In genomic region chr5:130393618-130394355, GRCm38 (mm10) we compare ENCODE assay signal across 18 mouse cellular contexts. TPM values are rescaled to one million over a fixed set of nuclear protein-coding genes. Genes with fewer than 3 reads are reported as not detected.
DNase-seq lines count a peak whose midpoint lies in the region; ATAC-seq and TF ChIP-seq lines count a peak whose summit lies in the region.
"Had no signal": no experiment of that assay in that cellular context is flagged by ENCODE, and none has a peak within 500 bp of the region (broad histone marks: within the 10 kb centered on the region; RNA-seq: fewer than 3 reads in every experiment).

No protein-coding gene starts in this region.

- peak; percentile 41; the same call in 1 of the 2 replicates for ATAC-seq in embryonic facial prominence, embryonic 14.5 days (ENCODE audit: low read depth)
- ATAC-seq: midbrain, embryonic 15.5 days had no signal

- WGBS in embryonic facial prominence, embryonic 14.5 days = 47% methylated on average over 8 of the region's 8 CpGs
- 57% methylated on average over 8 of the region's 8 CpGs for WGBS in embryonic facial prominence, embryonic 10.5 days

- no peaks in the 10 kb centered on the region for H3K36me3 ChIP-seq in embryonic facial prominence, embryonic 14.5 days (ENCODE audit: control insufficient read depth, insufficient read depth, low read length)
- no peaks in the 10 kb centered on the region for H3K36me3 ChIP-seq in embryonic facial prominence, embryonic 10.5 days (replicated peaks)
- H3K36me3 ChIP-seq: embryonic facial prominence, embryonic 13.5 days; limb, embryonic 12.5 days; midbrain, embryonic 15.5 days had no signal

- H3K9me3 ChIP-seq in embryonic facial prominence, embryonic 14.5 days (ENCODE audit: control insufficient read depth, low read length) = 0 out of 2 replicates have a peak, but pooled peaks cover 3% of the 10 kb centered on the region
- H3K9me3 ChIP-seq in embryonic facial prominence, embryonic 10.5 days = no peaks in the 10 kb centered on the region
- H3K9me3 ChIP-seq: embryonic facial prominence, embryonic 13.5 days; limb, embryonic 12.5 days; midbrain, embryonic 15.5 days had no signal

- DNase-seq in embryonic facial prominence, embryonic 14.5 days (ENCODE audit: low spot score) = peak; percentile 8
- DNase-seq in embryonic facial prominence, embryonic 10.5 days (ENCODE audit: low spot score) = no peak
- DNase-seq in layer of hippocampus, postnatal 36 days = peak; percentile 6 to 8
- no peak for DNase-seq in layer of hippocampus, adult 8-10 months (ENCODE audit: low spot score in 2 of 2)
- peak; percentile 15 for DNase-seq in ES-CJ7 (ENCODE audit: low read depth, low spot score)
- DNase-seq in brain, embryonic 14.5 days (ENCODE audit: low read depth) = peak; percentile 40
- no peak for DNase-seq in heart, postnatal 4 days
- DNase-seq: gastrocnemius, postnatal 36 days; thymus, adult 2 months had no signal

- TF ChIP-seq POLR2A in brain, embryonic 14.5 days (IDR thresholded peaks at IDR 0.05; ENCODE audit: borderline replicate concordance, extremely low read depth, insufficient read depth, insufficient read length, poor library complexity, severe bottlenecking) = no peak

- no peak overlapping the region for H3K9ac ChIP-seq in embryonic facial prominence, embryonic 14.5 days (ENCODE audit: low read depth, low read length)
- H3K9ac ChIP-seq: embryonic facial prominence, embryonic 13.5 days; limb, embryonic 12.5 days; liver, embryonic 14.5 days; midbrain, embryonic 15.5 days had no signal

- H3K4me3 ChIP-seq in embryonic facial prominence, embryonic 14.5 days (ENCODE audit: low read depth, low read length) = no peak overlapping the region
- H3K4me3 ChIP-seq in embryonic facial prominence, embryonic 10.5 days = no peak overlapping the region
- H3K4me3 ChIP-seq: embryonic facial prominence, embryonic 13.5 days; limb, embryonic 12.5 days; midbrain, embryonic 15.5 days had no signal

- H3K4me1 ChIP-seq in embryonic facial prominence, embryonic 14.5 days (ENCODE audit: control insufficient read depth, insufficient read depth, low read length) = no peaks in the 10 kb centered on the region
- no peaks in the 10 kb centered on the region for H3K4me1 ChIP-seq in embryonic facial prominence, embryonic 10.5 days
- H3K4me1 ChIP-seq: embryonic facial prominence, embryonic 13.5 days; limb, embryonic 12.5 days; midbrain, embryonic 15.5 days had no signal

- no peak overlapping the region for H3K4me2 ChIP-seq in embryonic facial prominence, embryonic 14.5 days (ENCODE audit: low read depth, low read length)
- H3K4me2 ChIP-seq: embryonic facial prominence, embryonic 13.5 days; limb, embryonic 12.5 days; midbrain, embryonic 15.5 days had no signal

- no peaks in the 10 kb centered on the region for H3K27me3 ChIP-seq in embryonic facial prominence, embryonic 14.5 days (replicated peaks; ENCODE audit: control insufficient read depth, insufficient read depth, low read length)
- no peaks in the 10 kb centered on the region for H3K27me3 ChIP-seq in embryonic facial prominence, embryonic 10.5 days (replicated peaks; ENCODE audit: low read depth, poor library complexity, severe bottlenecking)
- H3K27me3 ChIP-seq: embryonic facial prominence, embryonic 13.5 days; limb, embryonic 12.5 days; midbrain, embryonic 15.5 days had no signal

- TF ChIP-seq CTCF in brain, embryonic 14.5 days (IDR thresholded peaks at IDR 0.05; ENCODE audit: borderline replicate concordance, extremely low read depth, insufficient read depth, insufficient read length) = peak; percentile 9; the same call in 1 of the 2 replicates

- no peak overlapping the region for H3K27ac ChIP-seq in embryonic facial prominence, embryonic 14.5 days (replicated peaks; ENCODE audit: low read depth, low read length)
- H3K27ac ChIP-seq in embryonic facial prominence, embryonic 10.5 days (replicated peaks) = no peak overlapping the region
- H3K27ac ChIP-seq: embryonic facial prominence, embryonic 13.5 days; limb, embryonic 12.5 days; liver, embryonic 14.5 days; midbrain, embryonic 15.5 days had no signal

RNA-seq across cellular contexts. Expression of gene A330070K13Rik, which starts 9.4 kb away (rescaled TPM):
- not detected in 2 replicates for polyA plus RNA-seq in embryonic facial prominence, embryonic 14.5 days (2014; fragmentation: Nextera tagmentation; extraction: Ambion mirVana)
- polyA plus RNA-seq in embryonic facial prominence, embryonic 10.5 days (2016; fragmentation: Nextera tagmentation; extraction: Ambion mirVana) = not detected in 2 replicates
- 1 to 10 TPM; 1.2 to 3.0 TPM for total RNA-seq in layer of hippocampus, postnatal 36 days (2021)
- 1 to 10 TPM; 1.3 to 4.0 (median 1.9) TPM for total RNA-seq in layer of hippocampus, adult 8-10 months (2022)
- not detected in 2 replicates for polyA plus RNA-seq in brain, embryonic 14.5 days (2012; rRNA removed)
- not detected for total RNA-seq in heart, postnatal 4 days (2021)
- total RNA-seq: adrenal gland, adult 8-10 months; gastrocnemius, postnatal 36 days; megakaryocyte, adult 5-6 weeks; MEL had no signal
- polyA plus RNA-seq: embryonic facial prominence, embryonic 13.5 days; heart, postnatal 0 days; limb, embryonic 12.5 days; liver, embryonic 14.5 days; midbrain, embryonic 15.5 days; stomach, embryonic 14.5 days; thymus, adult 2 months had no signal

RNA-seq across cellular contexts. Expression of gene Caln1, which starts 24.5 kb away (rescaled TPM):
- polyA plus RNA-seq in embryonic facial prominence, embryonic 14.5 days (2014; fragmentation: Nextera tagmentation; extraction: Ambion mirVana) = 1.3 and 2.2 TPM in 2 replicates
- polyA plus RNA-seq in embryonic facial prominence, embryonic 10.5 days (2016; fragmentation: Nextera tagmentation; extraction: Ambion mirVana) = 0.27 and 0.89 TPM in 2 replicates
- 100 to 1,000 TPM; 135 to 142 TPM for total RNA-seq in layer of hippocampus, postnatal 36 days (2021)
- total RNA-seq in layer of hippocampus, adult 8-10 months (2022) = 100 to 1,000 TPM; 127 to 148 (median 137) TPM
- 3.1 and 6.9 TPM in 2 replicates for polyA plus RNA-seq in brain, embryonic 14.5 days (2012; rRNA removed)
- total RNA-seq in heart, postnatal 4 days (2021) = not detected
- total RNA-seq: gastrocnemius, postnatal 36 days; megakaryocyte, adult 5-6 weeks; MEL had no signal
- polyA plus RNA-seq: heart, postnatal 0 days; liver, embryonic 14.5 days; stomach, embryonic 14.5 days had no signal

Comparison
In these comparisons a context has a peak if more than half of its experiments do, and no peak if none do; other contexts are left out.
1. DNase-seq: peak in embryonic facial prominence, embryonic 14.5 days (single experiment), layer of hippocampus, postnatal 36 days (2 of 2), ES-CJ7 (single experiment) and brain, embryonic 14.5 days (single experiment); none in embryonic facial prominence, embryonic 10.5 days (single experiment), layer of hippocampus, adult 8-10 months (0 of 2) and heart, postnatal 4 days (single experiment).
2. RNA of gene Caln1, which starts 24.5 kb away (total RNA-seq): 127 to 148 TPM in layer of hippocampus, adult 8-10 months and 135 to 142 TPM in layer of hippocampus, postnatal 36 days; not detected in heart, postnatal 4 days; every median in the first group is over 100 times any median in the second.